Mouse (Mus musculus) gastrocnemius, adult 2 months (tissue): Measurements from ENCODE around the gene 9230102O04Rik. TPM values are rescaled to one million over a fixed set of nuclear protein-coding genes. Genes with fewer than 3 reads are reported as not detected.
A peak's percentile ranks its signal among the peaks of the same experiment; 100 is the strongest.

Source experiments
- DNase-seq: peaks from one replicate; pipeline ENCODE4 v3.0.0; 2022
- H3K27ac ChIP-seq: fragments of 200-600 bp; 2 replicates; pipeline ENCODE4 v1.8.1; 2022; ENCODE audit warnings: mild to moderate bottlenecking
- H3K4me3 ChIP-seq: fragments of 200-600 bp; 2 replicates; pipeline ENCODE4 v1.8.1; 2022; ENCODE audit warnings: mild to moderate bottlenecking, moderate library complexity
- CTCF ChIP-seq: fragments of 200-600 bp; IDR thresholded peaks from 2 replicates; pipeline ENCODE4 v1.8.1; 2022; ENCODE audit warnings: antibody characterized with exemption, mild to moderate bottlenecking, moderate library complexity
- intact Hi-C: fragments of 180-260 bp; cut with DNase I; formaldehyde crosslinking; loops from one replicate; pipeline ENCODE4 v1.15.1; 2025
- total RNA-seq, 2 experiments: library from RNA; stranded (reverse); gene quantifications; 2 replicates each; pipeline ENCODE4 v1.2.3; 2021

Gene 9230102O04Rik
- total RNA-seq, 2 experiments from 2014 or later: not detected

GRCm38 (mm10) chr2:9893272-9893953, 4.1 kb upstream of the 9230102O04Rik start:
- no peak overlapping the region for H3K4me3 ChIP-seq
- no peak overlapping the region for H3K27ac ChIP-seq
- intact Hi-C loops: no loop called here
- TF ChIP-seq CTCF: no peak
- no peak for DNase-seq

DNA sequence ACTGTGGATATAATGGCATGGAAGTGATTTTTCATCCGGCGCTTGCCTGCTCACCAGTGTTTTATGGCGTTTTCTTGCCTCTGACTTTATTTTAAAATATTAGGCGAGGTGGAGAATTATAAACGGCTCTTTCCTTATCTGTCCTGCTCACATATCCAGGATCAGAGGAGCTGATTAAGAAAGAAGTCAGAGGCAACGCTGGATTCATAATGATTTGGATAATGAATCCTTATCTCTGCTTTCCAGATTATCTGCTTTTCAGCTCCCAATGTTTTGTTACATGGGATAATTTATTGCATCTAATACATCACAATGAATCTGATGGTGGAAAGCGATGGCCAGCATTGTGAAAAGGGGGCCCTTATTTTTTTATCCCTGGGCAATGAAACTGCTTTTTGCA, 3.2 kb upstream of the 9230102O04Rik start:
- Histone ChIP-seq H3K27ac (no peak overlapping the region), H3K4me3 (no peak overlapping the region)
- intact Hi-C loops: no loop called here
- DNase-seq: no peak
- no peak for TF ChIP-seq CTCF

- no peak for TF ChIP-seq CTCF
- DNase-seq: no peak
- intact Hi-C loops: no loop called here
These were observed 1.6 kb upstream of the 9230102O04Rik start for GRCm38 (mm10) chr2:9890906-9891305.

GRCm38 (mm10) chr2:9890251-9890650, 911 bp upstream of the 9230102O04Rik start:
- DNase-seq: no peak
- intact Hi-C loops: no loop called here
- no peak overlapping the region for H3K27ac ChIP-seq
- TF ChIP-seq CTCF: no peak
- no peak overlapping the region for H3K4me3 ChIP-seq

More at GRCm38 (mm10) chr2:9890906-9891305, 1.6 kb upstream of the 9230102O04Rik start:
- H3K4me3 ChIP-seq: no peak overlapping the region
- no peak overlapping the region for H3K27ac ChIP-seq

- no peak for DNase-seq
- Histone ChIP-seq H3K27ac (no peak within 1 kb of the TSS), H3K4me3 (peak within 1 kb of the TSS; percentile 36)
- TF ChIP-seq CTCF: no peak
- intact Hi-C loops: loop anchor here (10.0 kb wide), 1 partner anchor 125 kb away; no protein-coding TSS in a partner anchor
These were observed 377 bp upstream of the 9230102O04Rik start, which contains the start of gene Gata3 for GRCm38 (mm10) chr2:9889651-9890183. Gene Gata3 (minus strand): TSS chr2:9890034.

- Histone ChIP-seq H3K4me3 (no peak overlapping the region), H3K27ac (no peak overlapping the region)
- intact Hi-C loops: loop anchor here (10.0 kb wide), 1 partner anchor 127 kb away; no protein-coding TSS in a partner anchor
- no peak for TF ChIP-seq CTCF
- no peak for DNase-seq
These were observed 1.7 kb downstream of the 9230102O04Rik start for GRCm38 (mm10) chr2:9887636-9888035.

- intact Hi-C loops: loop anchor here (10.0 kb wide), 1 partner anchor 128 kb away; no protein-coding TSS in a partner anchor
- no peak for TF ChIP-seq CTCF
- Histone ChIP-seq H3K27ac (no peak overlapping the region), H3K4me3 (no peak overlapping the region)
- no peak for DNase-seq
These were observed 2.3 kb downstream of the 9230102O04Rik start for GRCm38 (mm10) chr2:9886921-9887610.

DNA sequence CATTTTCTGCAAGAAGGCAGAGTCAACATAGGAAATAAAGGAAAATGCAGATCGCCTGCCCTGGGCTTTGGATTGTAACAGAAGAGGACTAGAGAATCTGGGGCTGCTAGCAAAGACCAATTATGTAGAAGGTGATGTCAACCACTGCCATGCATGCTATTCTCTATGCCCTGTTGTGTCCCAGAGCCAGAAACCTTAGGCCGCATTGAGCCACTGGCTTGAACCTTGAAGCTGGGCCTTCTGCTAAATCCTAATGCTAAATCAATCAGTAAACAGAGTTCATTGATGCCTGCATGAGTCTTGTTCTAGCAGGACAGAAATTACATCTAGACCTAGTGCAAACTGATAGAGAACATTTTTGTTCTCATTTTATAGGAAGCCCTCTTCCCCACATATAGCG, 3.3 kb downstream of the 9230102O04Rik start:
- DNase-seq: no peak
- Histone ChIP-seq H3K27ac (no peak overlapping the region), H3K4me3 (no peak overlapping the region)
- no peak for TF ChIP-seq CTCF
- intact Hi-C loops: loop anchor here (10.0 kb wide), 1 partner anchor 129 kb away; no protein-coding TSS in a partner anchor

DNA sequence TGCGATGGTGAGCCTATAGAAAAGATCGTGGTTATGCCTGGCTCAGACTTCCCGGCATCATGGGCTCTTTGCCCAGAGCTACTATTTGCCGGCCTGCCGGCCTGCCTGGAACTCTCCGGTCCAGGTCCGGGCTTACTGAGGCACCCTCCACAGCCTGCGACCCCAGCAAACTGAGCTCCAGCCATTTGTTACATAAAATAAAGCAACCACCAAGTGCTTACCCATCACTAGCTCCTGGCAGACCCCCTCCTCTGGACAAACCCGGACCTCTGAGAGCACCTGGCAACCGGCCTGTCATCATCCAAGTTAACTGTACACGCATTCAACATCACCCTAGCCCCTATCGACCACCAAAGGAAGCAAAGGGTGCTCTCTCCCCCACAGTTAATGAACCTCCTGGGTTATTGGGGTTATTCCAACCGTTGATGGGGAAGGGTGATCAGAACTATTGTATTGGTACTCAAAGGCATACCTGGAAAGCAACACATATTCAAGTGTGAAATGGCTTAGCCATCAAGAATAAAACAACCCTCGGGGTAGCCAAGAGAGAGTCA, 4.0 kb downstream of the 9230102O04Rik start:
- Histone ChIP-seq H3K27ac (no peak overlapping the region), H3K4me3 (no peak overlapping the region)
- no peak for DNase-seq
- TF ChIP-seq CTCF: no peak
- intact Hi-C loops: loop anchor here (10.0 kb wide), 1 partner anchor 130 kb away; no protein-coding TSS in a partner anchor

DNA sequence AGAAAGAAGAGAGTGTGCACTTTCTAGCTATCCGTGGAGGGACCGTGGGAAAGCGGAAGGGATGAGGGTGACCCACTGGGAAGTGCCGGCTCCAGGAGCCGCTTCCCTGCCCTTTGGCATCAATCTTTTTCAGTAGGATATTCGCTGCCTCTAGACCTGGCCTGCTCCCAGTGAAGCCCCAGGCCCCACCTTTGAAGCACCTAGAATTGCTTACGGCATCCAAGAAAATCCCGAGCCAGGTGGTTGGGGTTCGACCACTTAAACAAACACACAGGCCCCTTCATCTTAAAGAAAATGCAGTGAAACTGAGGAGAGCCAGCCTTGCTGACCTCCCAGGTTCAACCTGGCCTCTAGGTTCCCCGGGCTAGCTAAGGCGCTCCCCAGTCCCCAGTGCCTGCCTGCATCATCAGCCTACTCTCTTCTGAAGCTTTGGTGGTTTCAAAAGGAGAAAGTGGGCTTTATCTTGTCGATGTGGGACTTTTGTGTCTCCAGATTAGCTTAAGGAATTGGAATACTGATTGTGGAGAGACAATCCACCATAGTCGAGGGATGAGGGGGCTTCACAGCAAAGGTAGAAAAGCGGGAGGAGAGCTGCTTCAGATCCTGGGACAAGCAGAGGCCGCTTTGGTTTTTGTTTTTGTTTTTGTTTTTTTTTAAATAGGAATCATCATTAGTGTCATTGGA, 4.7 kb downstream of the 9230102O04Rik start:
- no peak overlapping the region for H3K27ac ChIP-seq
- H3K4me3 ChIP-seq: peak overlapping the region; percentile 15; the same call in 1 of the 2 replicates
- DNase-seq: no peak
- no peak for TF ChIP-seq CTCF
- intact Hi-C loops: loop anchor here (10.0 kb wide), 1 partner anchor 130 kb away; no protein-coding TSS in a partner anchor

DNA sequence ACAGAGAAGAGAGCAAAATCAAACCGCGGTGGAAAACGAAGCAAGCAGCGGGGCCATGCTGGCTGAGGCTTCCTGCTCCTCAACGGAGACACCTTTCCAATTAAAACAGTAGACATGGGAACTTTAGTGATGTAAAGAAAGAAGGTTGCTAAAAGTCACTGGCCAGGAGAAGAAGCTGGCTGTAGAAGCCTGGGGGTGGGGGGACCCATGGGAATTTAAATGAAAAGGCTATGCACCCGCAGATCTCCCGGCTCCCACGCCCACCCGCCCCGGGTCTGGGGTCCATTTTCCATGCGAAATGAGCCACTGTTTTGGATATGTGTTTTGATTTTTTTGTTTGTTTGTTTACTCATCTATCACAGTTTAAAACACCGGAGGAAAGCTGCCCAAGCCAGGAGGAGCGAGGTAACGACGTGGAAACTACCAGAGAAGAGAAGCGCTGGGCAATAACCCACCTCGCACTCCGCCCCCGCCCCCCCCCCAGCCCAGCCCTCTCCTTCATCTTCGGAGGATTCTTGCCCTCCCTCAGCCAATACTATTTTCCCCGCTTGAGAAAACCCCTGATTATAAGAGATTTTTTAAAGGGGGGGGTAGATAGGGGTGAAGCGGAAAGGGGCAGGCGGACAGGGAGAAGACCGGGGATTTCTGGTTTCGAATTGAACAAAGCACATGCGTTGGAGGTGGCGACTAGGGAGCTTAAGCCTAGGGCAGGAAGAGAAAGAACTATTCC, 5.4 kb downstream of the 9230102O04Rik start:
- no peak overlapping the region for H3K27ac ChIP-seq
- DNase-seq: no peak
- no peak for TF ChIP-seq CTCF
- intact Hi-C loops: loop anchor here (10.0 kb wide), 1 partner anchor 131 kb away; no protein-coding TSS in a partner anchor
- peak overlapping the region; percentile 66 for H3K4me3 ChIP-seq
